Mouse (Mus musculus) midbrain, embryonic 15.5 days (tissue): Measurements from ENCODE around the gene Rai1. TPM values are rescaled to one million over a fixed set of nuclear protein-coding genes. Genes with fewer than 3 reads are reported as not detected.

Experiments used
- ATAC-seq: fragments of 200-750 bp; cut with Nextera tagmentation; replicated peaks from 2 replicates; pipeline ENCODE4 v1.8.0; 2017; ENCODE audit warnings: moderate TSS enrichment
- H3K27ac ChIP-seq: fragments of 300-500 bp; sonication (generic); 2 replicates; pipeline ENCODE4 v1.5.1; 2015; ENCODE audit warnings: mild to moderate bottlenecking, inconsistent platforms
- H3K27me3 ChIP-seq: fragments of 300-500 bp; sonication (generic); replicated peaks from 2 replicates; pipeline ENCODE4 v1.6.1; 2015; ENCODE audit warnings: inconsistent platforms
- H3K36me3 ChIP-seq: fragments of 300-500 bp; sonication (generic); replicated peaks from 2 replicates; pipeline ENCODE4 v1.6.1; 2015; ENCODE audit warnings: inconsistent platforms
- H3K4me1 ChIP-seq: fragments of 300-500 bp; sonication (generic); 2 replicates; pipeline ENCODE4 v1.6.1; 2015; ENCODE audit warnings: inconsistent platforms
- H3K4me2 ChIP-seq: fragments of 300-500 bp; sonication (generic); 2 replicates; pipeline ENCODE4 v1.6.1; 2015; ENCODE audit warnings: inconsistent platforms, mild to moderate bottlenecking, moderate library complexity
- H3K4me3 ChIP-seq: fragments of 300-500 bp; sonication (generic); 2 replicates; pipeline ENCODE4 v1.5.1; 2015; ENCODE audit warnings: mild to moderate bottlenecking, inconsistent platforms
- H3K9ac ChIP-seq: fragments of 300-500 bp; sonication (generic); 2 replicates; pipeline ENCODE4 v1.6.1; 2015; ENCODE audit warnings: mild to moderate bottlenecking, inconsistent platforms
- H3K9me3 ChIP-seq: fragments of 300-500 bp; sonication (generic); 2 replicates; pipeline ENCODE4 v1.6.1; 2016; ENCODE audit warnings: inconsistent platforms
- WGBS: fragments of 180-500 bp; shearing (Covaris S2); methylation state at CpG from one replicate; pipeline ENCODE4 v1.1.7; 2015; ENCODE audit warnings: mixed read lengths; 5-methylcytosine and 5-hydroxymethylcytosine counted together
- polyA plus RNA-seq: library from polyadenylated mRNA; unstranded; fragments of >200 nt; fragmentation: Nextera tagmentation; extraction: Ambion mirVana; gene quantifications from 2 replicates; pipeline ENCODE4 v1.2.1, GENCODE M21; 2015

The Rai1 gene
- polyA plus RNA-seq, 1 experiment from 2014 or later, result 34.7 TPM

DNA sequence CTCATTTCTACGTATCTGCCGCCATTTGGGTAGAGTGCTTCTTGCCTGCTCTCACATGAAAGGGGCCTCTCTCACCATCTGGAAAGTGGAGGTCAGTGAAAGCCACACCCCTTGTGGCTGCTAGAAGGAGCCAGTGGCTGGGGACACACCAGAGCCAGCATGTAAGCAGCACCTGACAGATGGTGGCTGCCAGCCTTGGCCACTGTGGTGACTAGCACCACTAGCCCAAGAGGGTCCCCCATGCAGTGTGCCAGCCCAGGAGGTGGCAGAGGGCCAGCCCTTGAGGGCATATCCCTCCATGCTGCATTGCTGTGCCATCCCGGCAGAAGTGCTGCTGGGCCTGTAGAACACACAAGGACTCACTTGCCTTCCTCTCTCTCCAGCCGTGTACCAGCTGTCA, 88.7 kb downstream of the Rai1 start:
- H3K27me3 ChIP-seq, result no peaks in the 10 kb centered on the region
- 0 out of 2 replicates have a peak overlapping the region, but pooled peaks have one; percentile 2 for H3K27ac ChIP-seq
- H3K9me3 ChIP-seq, result no peaks in the 10 kb centered on the region
- no peaks in the 10 kb centered on the region for H3K4me1 ChIP-seq
- no peak for ATAC-seq
- 73% methylated on average over 4 of the region's 4 CpGs for WGBS
- no peak overlapping the region for H3K4me3 ChIP-seq
- H3K4me2 ChIP-seq, result no peak overlapping the region
- peaks cover 30% of the 10 kb centered on the region for H3K36me3 ChIP-seq
- H3K9ac ChIP-seq, result no peak overlapping the region

DNA sequence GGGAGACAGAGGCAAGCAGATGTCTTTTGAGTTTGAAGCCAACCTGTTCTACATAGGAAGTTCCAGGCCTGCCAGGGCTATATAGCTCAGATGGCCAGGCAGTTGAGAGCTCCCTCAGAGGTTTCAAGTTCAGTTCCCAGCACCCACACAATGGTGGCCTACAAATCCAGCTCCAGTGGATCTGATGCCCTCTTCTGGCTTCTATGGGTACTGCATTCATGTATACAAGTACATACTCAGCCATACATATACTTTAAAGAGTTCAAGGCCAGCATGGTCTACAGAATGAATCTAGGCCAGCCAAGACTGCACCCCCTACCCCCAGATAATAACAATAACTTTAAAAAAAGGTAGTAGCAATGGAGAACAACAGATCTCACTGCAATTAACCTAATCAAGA, 90.3 kb downstream of the Rai1 start:
- Histone ChIP-seq H3K9ac (no peak overlapping the region), H3K9me3 (no peaks in the 10 kb centered on the region), H3K27me3 (no peaks in the 10 kb centered on the region), H3K4me3 (no peak overlapping the region), H3K27ac (no peak overlapping the region), H3K4me1 (peaks cover 4% of the 10 kb centered on the region; the same call in 1 of the 2 replicates), H3K36me3 (peaks cover 25% of the 10 kb centered on the region), H3K4me2 (no peak overlapping the region)
- no peak for ATAC-seq

GRCm38 (mm10) chr11:60196344-60196743, 91.5 kb downstream of the Rai1 start:
- Histone ChIP-seq H3K27ac (no peak overlapping the region; the same call in 1 of the 2 replicates), H3K27me3 (no peaks in the 10 kb centered on the region), H3K9me3 (no peaks in the 10 kb centered on the region), H3K4me1 (peaks cover 11% of the 10 kb centered on the region; the same call in 1 of the 2 replicates), H3K9ac (no peak overlapping the region), H3K4me2 (no peak overlapping the region), H3K4me3 (no peak overlapping the region), H3K36me3 (peaks cover 25% of the 10 kb centered on the region)
- 83% methylated on average over 5 of the region's 5 CpGs for WGBS
- no peak for ATAC-seq

GRCm38 (mm10) chr11:60197998-60198619, 93.3 kb downstream of the Rai1 start:
- peaks cover 20% of the 10 kb centered on the region for H3K4me1 ChIP-seq
- no peak overlapping the region for H3K9ac ChIP-seq
- no peaks in the 10 kb centered on the region for H3K27me3 ChIP-seq
- H3K27ac ChIP-seq, result peak overlapping the region; percentile 39; the same call in 1 of the 2 replicates
- H3K4me2 ChIP-seq, result no peak overlapping the region
- ATAC-seq, result no peak
- H3K4me3 ChIP-seq, result no peak overlapping the region
- peaks cover 25% of the 10 kb centered on the region for H3K36me3 ChIP-seq
- no peaks in the 10 kb centered on the region for H3K9me3 ChIP-seq
- 76% methylated on average over 24 of the region's 24 CpGs for WGBS

- Histone ChIP-seq H3K27ac (no peak overlapping the region), H3K4me3 (no peak overlapping the region), H3K27me3 (no peaks in the 10 kb centered on the region), H3K36me3 (peaks cover 25% of the 10 kb centered on the region), H3K9me3 (no peaks in the 10 kb centered on the region), H3K4me1 (peaks cover 22% of the 10 kb centered on the region), H3K9ac (no peak overlapping the region), H3K4me2 (no peak overlapping the region)
- ATAC-seq, result no peak
- WGBS, result 91% methylated on average over 12 of the region's 12 CpGs
Observed at GRCm38 (mm10) chr11:60198651-60199050, 93.8 kb downstream of the Rai1 start.

GRCm38 (mm10) chr11:60199702-60200184, 94.9 kb downstream of the Rai1 start:
- 0 out of 2 replicates have a peak overlapping the region, but pooled peaks have one; percentile 7 for H3K9ac ChIP-seq
- no peaks in the 10 kb centered on the region for H3K9me3 ChIP-seq
- no peaks in the 10 kb centered on the region for H3K27me3 ChIP-seq
- H3K36me3 ChIP-seq, result peaks cover 19% of the 10 kb centered on the region
- H3K4me1 ChIP-seq, result peaks cover 22% of the 10 kb centered on the region
- no peak overlapping the region for H3K4me3 ChIP-seq
- 7% methylated on average over 18 of the region's 18 CpGs for WGBS
- H3K4me2 ChIP-seq, result peak overlapping the region; percentile 36
- peak overlapping the region; percentile 78 for H3K27ac ChIP-seq
- ATAC-seq, result peak; percentile 82

DNA sequence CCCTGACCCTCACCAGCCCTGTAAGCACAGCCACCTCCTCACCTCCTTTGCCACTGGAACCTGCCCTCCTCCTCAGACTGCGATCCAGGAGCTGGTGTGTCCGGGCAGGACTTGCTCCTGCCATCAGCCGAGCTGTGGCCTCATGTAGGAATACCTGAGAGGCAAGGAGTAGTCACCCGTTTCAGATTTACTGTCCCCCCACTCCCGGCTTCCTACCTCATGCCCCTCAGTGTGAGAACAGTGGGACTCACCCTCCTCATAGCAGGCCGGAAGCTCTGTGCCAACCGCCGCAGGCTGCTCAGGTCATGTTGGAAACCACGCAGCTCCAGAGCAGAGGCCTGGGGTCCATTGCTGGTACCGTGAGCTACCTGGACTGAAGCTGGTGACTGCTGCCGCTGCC, 95.6 kb downstream of the Rai1 start:
- H3K36me3 ChIP-seq, result peaks cover 15% of the 10 kb centered on the region; the same call in 1 of the 2 replicates
- 0 out of 2 replicates have a peak overlapping the region, but pooled peaks have one; percentile 7 for H3K9ac ChIP-seq
- no peak overlapping the region for H3K4me2 ChIP-seq
- H3K27me3 ChIP-seq, result no peaks in the 10 kb centered on the region
- peaks cover 22% of the 10 kb centered on the region for H3K4me1 ChIP-seq
- H3K4me3 ChIP-seq, result no peak overlapping the region
- 0 out of 2 replicates have a peak, but pooled peaks have one; percentile 5 for ATAC-seq
- H3K9me3 ChIP-seq, result no peaks in the 10 kb centered on the region
- WGBS, result 89% methylated on average over 11 of the region's 11 CpGs
- H3K27ac ChIP-seq, result peak overlapping the region; percentile 78

GRCm38 (mm10) chr11:60202710-60203638, 98.2 kb downstream of the Rai1 start:
- Histone ChIP-seq H3K9ac (no peak overlapping the region), H3K27ac (peak overlapping the region; percentile 60), H3K9me3 (no peaks in the 10 kb centered on the region), H3K27me3 (no peaks in the 10 kb centered on the region), H3K4me3 (no peak overlapping the region), H3K36me3 (peaks cover 6% of the 10 kb centered on the region; the same call in 1 of the 2 replicates), H3K4me1 (peaks cover 40% of the 10 kb centered on the region), H3K4me2 (no peak overlapping the region)
- 85% methylated on average over 26 of the region's 26 CpGs for WGBS
- no peak for ATAC-seq

DNA sequence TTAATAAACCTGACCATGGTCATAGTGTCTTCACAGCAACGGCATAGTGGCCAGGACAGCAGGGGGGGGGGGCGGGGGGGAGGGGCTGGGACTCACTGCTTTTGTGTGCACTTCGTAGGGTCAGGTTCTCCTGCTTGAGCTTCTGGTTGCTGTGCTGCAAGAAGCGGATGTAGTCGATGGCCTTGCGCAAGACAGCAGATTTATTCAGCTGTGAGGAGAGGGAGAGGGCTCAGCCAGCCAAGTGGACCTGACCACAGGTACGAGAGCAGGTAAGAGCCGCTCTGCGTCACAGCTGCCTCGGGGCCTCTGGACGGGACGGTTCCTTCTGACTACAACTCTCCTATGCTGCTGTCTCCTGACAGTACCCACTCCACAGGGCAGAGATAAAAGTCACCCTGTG, 100.2 kb downstream of the Rai1 start:
- H3K9me3 ChIP-seq, result no peaks in the 10 kb centered on the region
- H3K36me3 ChIP-seq, result peaks cover 5% of the 10 kb centered on the region; the same call in 1 of the 2 replicates
- H3K4me3 ChIP-seq, result no peak overlapping the region
- ATAC-seq, result no peak
- no peak overlapping the region for H3K27ac ChIP-seq
- WGBS, result 80% methylated on average over 12 of the region's 12 CpGs
- no peak overlapping the region for H3K4me2 ChIP-seq
- H3K9ac ChIP-seq, result no peak overlapping the region
- H3K27me3 ChIP-seq, result no peaks in the 10 kb centered on the region
- peaks cover 58% of the 10 kb centered on the region for H3K4me1 ChIP-seq

DNA sequence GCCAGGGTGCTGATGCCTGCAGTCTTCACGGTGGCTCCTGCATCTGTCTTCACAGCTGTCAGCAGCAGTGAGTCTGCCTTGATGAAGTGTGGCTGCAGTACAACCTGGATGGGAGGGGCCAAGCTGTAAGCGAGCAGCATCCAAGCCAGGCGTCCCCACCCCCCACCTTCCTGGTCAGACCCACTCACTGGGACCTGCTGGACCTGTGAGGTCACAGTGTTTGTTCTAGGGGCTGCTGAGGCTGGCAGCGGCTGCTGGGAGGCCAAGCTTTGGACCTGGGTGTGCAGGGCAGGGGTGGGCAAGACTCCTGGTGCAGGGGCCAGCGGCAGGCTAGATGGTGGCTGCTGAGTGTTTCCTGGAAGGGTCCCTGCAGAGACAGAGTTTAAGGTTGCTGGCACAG, 101.4 kb downstream of the Rai1 start:
- Histone ChIP-seq H3K9me3 (no peaks in the 10 kb centered on the region), H3K4me1 (peaks cover 59% of the 10 kb centered on the region), H3K4me3 (no peak overlapping the region), H3K9ac (no peak overlapping the region), H3K4me2 (no peak overlapping the region), H3K36me3 (peaks cover 5% of the 10 kb centered on the region; the same call in 1 of the 2 replicates), H3K27me3 (no peaks in the 10 kb centered on the region), H3K27ac (no peak overlapping the region)
- no peak for ATAC-seq
- WGBS, result 83% methylated on average over 5 of the region's 5 CpGs

GRCm38 (mm10) chr11:60208201-60208600, 103.4 kb downstream of the Rai1 start:
- no peaks in the 10 kb centered on the region; the same call in 1 of the 2 replicates for H3K36me3 ChIP-seq
- H3K9ac ChIP-seq, result peak overlapping the region; percentile 15; the same call in 1 of the 2 replicates
- peak overlapping the region; percentile 61 for H3K4me2 ChIP-seq
- H3K4me3 ChIP-seq, result no peak overlapping the region
- H3K9me3 ChIP-seq, result no peaks in the 10 kb centered on the region
- no peaks in the 10 kb centered on the region for H3K27me3 ChIP-seq
- WGBS, result 69% methylated on average over 6 of the region's 6 CpGs
- ATAC-seq, result no peak
- peaks cover 63% of the 10 kb centered on the region for H3K4me1 ChIP-seq
- peak overlapping the region; percentile 77 for H3K27ac ChIP-seq

GRCm38 (mm10) chr11:60208712-60209111, 103.9 kb downstream of the Rai1 start:
- WGBS, result 49% methylated on average over 4 of the region's 4 CpGs
- no peak for ATAC-seq

More at GRCm38 (mm10) chr11:60208712-60209111, 103.9 kb downstream of the Rai1 start:
- Histone ChIP-seq H3K4me1 (peaks cover 65% of the 10 kb centered on the region), H3K27ac (peak overlapping the region; percentile 77), H3K9me3 (no peaks in the 10 kb centered on the region), H3K4me3 (peak overlapping the region; percentile 45), H3K36me3 (no peaks in the 10 kb centered on the region; the same call in 1 of the 2 replicates), H3K9ac (peak overlapping the region; percentile 18; the same call in 1 of the 2 replicates), H3K27me3 (no peaks in the 10 kb centered on the region), H3K4me2 (peak overlapping the region; percentile 61)
